Mouse (Mus musculus) lung, postnatal 0 days (tissue): ENCODE data around the gene Otud7b. TPM values are rescaled to one million over a fixed set of nuclear protein-coding genes. Genes with fewer than 3 reads are reported as not detected.

Experiments
- ATAC-seq: fragments of 200-750 bp; cut with Nextera tagmentation; 2 replicates; pipeline ENCODE4 v1.8.0; 2017; ENCODE audit warnings: moderate library complexity
- DNase-seq: peaks from one replicate; pipeline ENCODE4 v3.0.0-alpha.2; 2016; ENCODE audit warnings: low spot score
- H3K27ac ChIP-seq: fragments of 300-500 bp; sonication (generic); 2 replicates; pipeline ENCODE4 v1.5.1; 2014; ENCODE audit warnings: antibody characterized with exemption, mild to moderate bottlenecking, low read length, mixed read lengths
- H3K27me3 ChIP-seq: fragments of 300-500 bp; sonication (generic); replicated peaks from 2 replicates; pipeline ENCODE4 v1.6.1; 2014; ENCODE audit warnings: low read length, mixed read lengths; ENCODE audit not compliant: insufficient read depth
- H3K36me3 ChIP-seq: fragments of 300-500 bp; sonication (generic); 2 replicates; pipeline ENCODE4 v1.6.1; 2014; ENCODE audit warnings: low read length, mixed read lengths; ENCODE audit not compliant: insufficient read depth
- H3K4me1 ChIP-seq: fragments of 300-500 bp; sonication (generic); 2 replicates; pipeline ENCODE4 v1.6.1; 2014; ENCODE audit warnings: antibody characterized with exemption, low read depth, low read length, mixed read lengths; ENCODE audit not compliant: insufficient read depth
- H3K4me2 ChIP-seq: fragments of 300-500 bp; sonication (generic); replicated peaks from 2 replicates; pipeline ENCODE4 v1.6.1; 2014; ENCODE audit warnings: low read depth, mild to moderate bottlenecking, low read length, moderate library complexity, mixed read lengths
- H3K4me3 ChIP-seq: fragments of 300-500 bp; sonication (generic); 2 replicates; pipeline ENCODE4 v1.5.1; 2014; ENCODE audit warnings: low read depth, low read length
- H3K9ac ChIP-seq: fragments of 300-500 bp; sonication (generic); replicated peaks from 2 replicates; pipeline ENCODE4 v1.6.1; 2014; ENCODE audit warnings: low read depth, mild to moderate bottlenecking
- H3K9me3 ChIP-seq: fragments of 300-500 bp; sonication (generic); 2 replicates; pipeline ENCODE4 v1.6.1; 2016; ENCODE audit warnings: low read length, mixed read lengths
- CTCF ChIP-seq: IDR thresholded peaks from 2 replicates; pipeline ENCODE4 v1.5.1; 2016; ENCODE audit warnings: antibody characterized with exemption, mild to moderate bottlenecking
- EP300 ChIP-seq: IDR thresholded peaks from 2 replicates; pipeline ENCODE4 v1.6.1; 2016; ENCODE audit warnings: antibody characterized with exemption, mild to moderate bottlenecking, control low read depth
- WGBS: fragments of 180-500 bp; shearing (Covaris S2); extraction: QIAGEN DNeasy Blood & Tissue Kit; methylation state at CpG from one replicate; pipeline ENCODE4 v1.1.7; 2014; 5-methylcytosine and 5-hydroxymethylcytosine counted together
- polyA plus RNA-seq: library from polyadenylated mRNA; unstranded; fragments of >200 nt; fragmentation: Nextera tagmentation; extraction: Ambion mirVana; gene quantifications from 2 replicates; pipeline ENCODE4 v1.2.1, GENCODE M21; 2015

Otud7b gene
- polyA plus RNA-seq = 30.2 and 30.6 TPM in 2 replicates

DNA sequence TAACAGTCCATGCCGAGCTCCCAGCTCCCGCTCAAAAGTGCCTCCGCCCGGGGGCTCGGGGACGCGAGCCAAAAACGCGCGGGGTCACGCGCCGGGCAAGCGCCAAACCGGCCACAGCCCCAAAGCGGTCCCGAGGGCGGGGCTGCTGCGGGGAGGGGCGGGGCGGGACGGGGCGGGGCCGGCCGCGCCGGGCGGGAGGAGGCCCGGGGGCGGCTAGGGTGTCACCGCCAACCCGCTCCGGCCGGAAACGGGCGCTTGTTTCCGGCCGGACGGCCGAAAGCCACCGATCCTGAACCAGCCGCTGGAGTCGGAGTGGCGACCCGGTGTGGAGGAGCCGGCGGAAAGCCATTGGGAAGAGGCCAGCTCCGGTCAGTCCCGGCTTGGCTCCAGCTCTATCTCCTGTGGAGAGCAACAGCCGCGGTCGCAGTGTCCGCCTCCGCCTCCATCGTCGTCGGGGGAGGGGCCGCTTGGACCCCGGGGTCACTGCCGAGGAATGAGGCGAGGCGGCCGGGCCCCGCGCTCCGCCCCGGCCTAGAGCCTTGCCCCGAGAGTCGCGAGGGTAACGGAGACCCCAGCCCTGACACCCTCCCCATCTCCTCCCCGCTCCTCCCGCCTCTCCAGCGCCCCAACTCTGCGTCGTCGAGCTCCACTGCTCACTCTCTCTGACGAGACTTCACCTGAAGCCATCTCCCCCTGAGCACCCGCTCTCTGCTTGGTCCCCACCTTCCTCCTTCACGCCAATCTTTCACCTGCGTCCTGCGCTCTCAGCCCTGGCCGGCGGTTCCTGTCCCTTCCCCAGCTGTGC lies at the start of gene Otud7b:
Gene Otud7b, plus strand, starts transcription at position 267 of the 805 bp plus-strand sequence.
- H3K27ac ChIP-seq = peak within 1 kb of the TSS; percentile 95
- 2% methylated on average over 63 of the region's 84 CpGs for WGBS
- no peaks in the 10 kb centered on the region for H3K9me3 ChIP-seq
- H3K27me3 ChIP-seq = no peaks in the 10 kb centered on the region
- peaks cover 10% of the 10 kb centered on the region; the same call in 1 of the 2 replicates for H3K4me1 ChIP-seq
- no peaks in the 10 kb centered on the region for H3K36me3 ChIP-seq
- 0 out of 2 replicates have a peak, but pooled peaks have one; percentile 9 for TF ChIP-seq CTCF
- no peak for TF ChIP-seq EP300
- H3K9ac ChIP-seq = peak within 1 kb of the TSS; percentile 88
- DNase-seq = peak; percentile 86
- H3K4me3 ChIP-seq = peak within 1 kb of the TSS; percentile 96
- H3K4me2 ChIP-seq = peak within 1 kb of the TSS; percentile 79
- peak; percentile 94 for ATAC-seq

DNA sequence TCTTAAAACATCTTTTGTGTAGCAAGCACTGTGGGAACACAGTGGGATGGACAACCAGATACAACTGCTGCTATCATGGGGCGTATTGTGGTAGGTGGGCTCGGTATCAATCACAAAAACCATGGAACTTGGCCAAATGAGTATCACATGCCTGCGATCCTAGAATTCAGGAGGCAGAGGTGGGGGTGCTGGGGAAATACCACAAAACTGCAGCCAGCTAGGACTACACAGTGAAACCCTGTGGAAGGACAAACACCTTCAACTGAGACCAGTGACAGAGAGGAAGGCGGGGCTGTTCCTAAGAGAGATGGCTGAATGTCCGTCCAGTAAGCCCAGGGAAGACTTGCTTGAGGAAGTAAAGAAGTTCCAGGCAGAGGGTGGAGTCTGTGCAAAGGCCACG lies 49.0 kb upstream of the Otud7b start:
- Histone ChIP-seq H3K9me3 (no peaks in the 10 kb centered on the region), H3K27me3 (no peaks in the 10 kb centered on the region), H3K36me3 (no peaks in the 10 kb centered on the region), H3K9ac (no peak overlapping the region), H3K4me1 (0 out of 2 replicates have a peak, but pooled peaks cover 2% of the 10 kb centered on the region), H3K27ac (no peak overlapping the region), H3K4me2 (no peak overlapping the region), H3K4me3 (no peak overlapping the region)
- 89% methylated on average over 6 of the region's 6 CpGs for WGBS
- TF ChIP-seq EP300 = no peak
- TF ChIP-seq CTCF = no peak
- ATAC-seq = no peak
- DNase-seq = no peak

DNA sequence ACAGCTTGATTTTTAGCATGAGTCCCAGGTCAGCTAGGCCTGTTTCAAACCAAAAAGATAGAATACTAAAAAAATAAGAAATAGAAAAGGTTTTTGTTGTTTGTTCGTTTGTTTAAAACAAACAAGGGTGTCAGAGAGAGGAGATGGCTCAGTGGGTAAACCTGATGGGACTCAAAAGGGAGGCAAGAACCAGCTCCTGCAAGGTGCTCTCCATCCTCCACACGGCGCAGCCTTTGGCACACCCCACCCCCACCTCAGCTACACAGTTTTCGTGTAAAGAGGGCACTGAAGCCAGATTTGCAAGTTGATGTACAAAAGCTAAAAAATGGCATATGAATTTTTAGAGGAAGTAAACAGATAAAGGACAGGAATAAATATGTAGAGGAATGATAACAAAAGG lies 48.3 kb upstream of the Otud7b start:
- H3K4me1 ChIP-seq = 0 out of 2 replicates have a peak, but pooled peaks cover 2% of the 10 kb centered on the region
- 86% methylated on average over 4 of the region's 4 CpGs for WGBS
- no peaks in the 10 kb centered on the region for H3K36me3 ChIP-seq
- H3K9me3 ChIP-seq = no peaks in the 10 kb centered on the region
- ATAC-seq (no peak), DNase-seq (no peak)
- no peaks in the 10 kb centered on the region for H3K27me3 ChIP-seq
- TF ChIP-seq EP300 (no peak), CTCF (no peak)
- no peak overlapping the region for H3K4me2 ChIP-seq
- H3K4me3 ChIP-seq = no peak overlapping the region
- H3K9ac ChIP-seq = no peak overlapping the region
- H3K27ac ChIP-seq = no peak overlapping the region

DNA sequence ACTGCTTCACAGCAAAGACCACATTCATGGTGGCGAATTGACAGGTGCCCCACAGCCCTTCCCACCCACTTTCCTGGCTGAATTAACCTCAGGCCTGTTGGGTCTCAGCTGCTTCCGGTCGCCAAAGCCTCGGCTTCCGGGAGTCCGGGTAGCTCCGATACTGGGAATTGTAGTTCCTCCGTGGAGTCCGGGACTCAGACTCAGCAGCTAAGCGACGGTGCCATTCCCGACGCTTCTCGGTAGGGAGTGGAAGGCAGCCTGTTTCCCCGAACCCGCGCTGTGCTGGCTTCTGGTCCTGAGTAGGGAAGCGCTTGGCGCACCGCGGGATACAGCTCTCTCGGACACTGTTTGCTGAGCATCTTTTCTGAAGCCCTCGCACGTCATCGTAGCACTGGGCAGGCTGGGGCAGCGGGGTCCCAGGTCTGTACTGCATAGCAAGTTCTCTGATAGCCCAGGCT lies 46.6 kb upstream of the Otud7b start:
- H3K4me3 ChIP-seq = peak overlapping the region; percentile 67
- peak; percentile 96 for ATAC-seq
- TF ChIP-seq CTCF = no peak
- no peak for TF ChIP-seq EP300
- peak overlapping the region; percentile 65 for H3K27ac ChIP-seq
- under 1% methylated on average over 26 of the region's 26 CpGs for WGBS
- H3K4me2 ChIP-seq = peak overlapping the region; percentile 91
- H3K9ac ChIP-seq = peak overlapping the region; percentile 54
- DNase-seq = peak; percentile 93
- 0 out of 2 replicates have a peak, but pooled peaks cover 2% of the 10 kb centered on the region for H3K4me1 ChIP-seq
- no peaks in the 10 kb centered on the region for H3K27me3 ChIP-seq
- no peaks in the 10 kb centered on the region for H3K36me3 ChIP-seq
- H3K9me3 ChIP-seq = no peaks in the 10 kb centered on the region

DNA sequence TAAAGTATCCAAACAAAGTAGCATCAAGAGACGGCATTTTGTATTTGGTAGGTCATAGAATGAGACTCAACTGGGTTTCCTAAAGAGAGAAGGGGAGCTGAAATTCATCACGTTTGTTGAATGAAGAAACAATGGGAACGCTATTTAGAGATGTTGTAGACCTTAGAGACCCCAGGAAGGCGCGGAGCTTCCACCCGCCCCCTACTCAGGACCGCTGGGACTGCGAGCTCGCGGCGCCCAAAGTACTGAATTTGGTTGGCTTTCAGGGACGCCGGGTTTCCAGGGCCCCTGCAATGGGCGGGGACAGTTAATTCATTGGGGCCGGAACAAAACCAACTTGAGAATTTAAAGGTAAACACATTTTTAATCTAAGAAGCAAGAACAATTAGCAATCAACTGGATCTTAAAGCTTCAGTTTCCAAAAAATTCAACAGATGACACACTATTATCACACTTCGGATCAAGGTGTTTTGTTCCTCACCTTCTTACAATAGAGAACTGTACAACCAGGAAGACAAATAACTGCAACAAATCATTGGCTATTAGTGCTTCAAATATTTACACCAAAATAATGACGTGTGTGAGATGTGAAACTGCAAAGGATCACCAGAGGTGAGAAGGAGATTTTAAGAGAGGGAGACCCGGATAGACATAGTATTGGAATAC lies 46.0 kb upstream of the Otud7b start, which contains the start of gene Vps45:
Gene Vps45, minus strand, starts transcription at position 236 of the 666 bp plus-strand sequence.
- WGBS = 4% methylated on average over 18 of the region's 18 CpGs

DNA sequence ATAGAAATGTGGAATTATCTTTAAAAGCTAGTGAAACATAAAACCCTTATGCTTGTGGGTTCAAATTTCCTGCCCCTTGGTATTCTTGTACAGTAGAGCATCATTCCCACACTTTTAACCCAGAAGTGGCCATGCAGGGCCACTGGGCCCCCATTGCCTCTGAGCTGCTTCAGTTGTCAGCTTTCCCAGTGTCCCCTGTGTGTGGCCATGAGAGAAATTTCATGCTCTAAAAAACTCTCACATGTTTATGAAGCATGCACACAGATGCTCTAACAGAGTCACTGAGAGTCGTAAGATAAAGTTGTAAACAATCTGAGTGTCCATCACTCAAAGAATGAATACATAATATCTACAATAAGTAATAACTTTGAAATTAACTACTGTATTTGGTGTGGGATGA lies 44.2 kb upstream of the Otud7b start:
- 54% methylated on average over 1 of the region's 1 CpGs for WGBS
- DNase-seq = no peak

More for the DNA sequence above, 46.0 kb upstream of the Otud7b start, which contains the start of gene Vps45:
- DNase-seq (peak; percentile 58), ATAC-seq (peak; percentile 59)
- 0 out of 2 replicates have a peak, but pooled peaks cover 2% of the 10 kb centered on the region for H3K4me1 ChIP-seq
- no peaks in the 10 kb centered on the region for H3K36me3 ChIP-seq
- H3K27me3 ChIP-seq = no peaks in the 10 kb centered on the region
- TF ChIP-seq CTCF (no peak), EP300 (no peak)
- peak within 1 kb of the TSS; percentile 54 for H3K9ac ChIP-seq
- peak within 1 kb of the TSS; percentile 67 for H3K4me3 ChIP-seq
- peak within 1 kb of the TSS; percentile 65 for H3K27ac ChIP-seq
- H3K4me2 ChIP-seq = peak within 1 kb of the TSS; percentile 91
- H3K9me3 ChIP-seq = no peaks in the 10 kb centered on the region

More for the DNA sequence above, 44.2 kb upstream of the Otud7b start:
- Histone ChIP-seq H3K36me3 (no peaks in the 10 kb centered on the region), H3K4me2 (no peak overlapping the region), H3K9me3 (no peaks in the 10 kb centered on the region), H3K27me3 (no peaks in the 10 kb centered on the region), H3K9ac (no peak overlapping the region), H3K4me3 (no peak overlapping the region), H3K4me1 (0 out of 2 replicates have a peak, but pooled peaks cover 2% of the 10 kb centered on the region), H3K27ac (no peak overlapping the region)
- TF ChIP-seq CTCF (no peak), EP300 (no peak)
- ATAC-seq = no peak
